Mouse (Mus musculus): ENCODE measurements at regions not wholly inside any gene's neighbourhood (a gene's known extent, or its start where the extent isn't known, plus 50 kb on each side); places are given as distances from the start of the nearest gene placed in this dataset.

- no peak for TF ChIP-seq CTCF (IDR thresholded peaks at IDR 0.05; ENCODE audit: low read depth)
- H3K9ac ChIP-seq (ENCODE audit: low read depth, low read length): no peak overlapping the region
- H3K4me2 ChIP-seq (replicated peaks; ENCODE audit: low read depth): no peak overlapping the region
- 30% methylated on average over 3 of the region's 3 CpGs for WGBS
- no peaks in the 10 kb centered on the region for H3K36me3 ChIP-seq (ENCODE audit: control insufficient read depth, insufficient read depth)
- no peak for ATAC-seq
- no peak overlapping the region for H3K4me3 ChIP-seq (ENCODE audit: low read depth, low read length)
- no peaks in the 10 kb centered on the region for H3K27me3 ChIP-seq (replicated peaks; ENCODE audit: control insufficient read depth, insufficient read depth, low read length)
- H3K9me3 ChIP-seq (ENCODE audit: control insufficient read depth): no peaks in the 10 kb centered on the region
- no peaks in the 10 kb centered on the region for H3K4me1 ChIP-seq (replicated peaks; ENCODE audit: control insufficient read depth, insufficient read depth, low read length)
- H3K27ac ChIP-seq (ENCODE audit: low read depth, low read length): no peak overlapping the region
Observed at GRCm38 (mm10) chr4:39398226-39398625, 51.9 kb upstream of the 1700009N14Rik start.

Measured in intestine, postnatal 0 days (tissue).